Mouse (Mus musculus): Measurements from ENCODE around the gene Uhrf1. TPM values are rescaled to one million over a fixed set of nuclear protein-coding genes. Genes with fewer than 3 reads are reported as not detected.

Gene Uhrf1
- polyA plus RNA-seq, 2 experiments, result 93.9 to 105 TPM

GRCm38 (mm10) chr17:56359183-56359725 lies 56.1 kb downstream of the Uhrf1 start:
- TF ChIP-seq POLR2A (IDR thresholded peaks at IDR 0.05; ENCODE audit: borderline replicate concordance, extremely low read depth, insufficient read depth, insufficient read length), result no peak
- no peaks in the 10 kb centered on the region for H3K4me1 ChIP-seq (ENCODE audit: control insufficient read depth, insufficient read depth, low read length)
- peaks cover 77% of the 10 kb centered on the region for H3K36me3 ChIP-seq (ENCODE audit: control insufficient read depth, insufficient read depth, low read length)
- no peak for ATAC-seq (ENCODE audit: low FRiP score, low read depth)
- H3K27me3 ChIP-seq (ENCODE audit: control insufficient read depth, insufficient read depth, low read length), result no peaks in the 10 kb centered on the region
- H3K9ac ChIP-seq (ENCODE audit: low read depth, low read length, severe bottlenecking), result no peak overlapping the region
- DNase-seq (ENCODE audit: low spot score), result no peak
- H3K27ac ChIP-seq (replicated peaks; ENCODE audit: low read depth, low read length), result no peak overlapping the region
- no peak overlapping the region for H3K4me2 ChIP-seq (replicated peaks; ENCODE audit: low read depth, low read length, severe bottlenecking)
- WGBS, result 90% methylated on average over 3 of the region's 3 CpGs
- H3K4me3 ChIP-seq (replicated peaks; ENCODE audit: low read length), result no peak overlapping the region
- no peaks in the 10 kb centered on the region for H3K9me3 ChIP-seq (ENCODE audit: control insufficient read depth, low read length)

DNA sequence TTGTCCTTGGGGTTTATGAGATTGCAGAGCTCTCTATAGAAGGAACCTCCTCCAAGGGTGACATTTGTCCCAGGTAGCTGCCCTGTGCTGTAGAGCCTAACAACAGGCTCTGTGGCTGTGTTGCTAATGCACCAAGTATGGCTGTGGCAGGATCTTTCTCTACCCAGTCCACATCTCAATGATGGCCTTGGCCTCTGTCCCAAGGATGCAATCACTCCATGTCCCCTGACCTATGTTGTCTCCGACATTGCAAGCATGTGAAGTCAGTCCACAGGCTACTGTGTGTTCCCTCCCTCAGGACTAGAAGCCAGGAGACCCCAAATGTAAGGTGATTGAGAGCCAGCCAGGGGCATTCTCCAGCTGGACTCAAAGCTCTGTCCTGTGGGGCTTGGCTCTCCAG lies 56.7 kb downstream of the Uhrf1 start:
- Histone ChIP-seq H3K27me3 (ENCODE audit: control insufficient read depth, insufficient read depth, low read length) (no peaks in the 10 kb centered on the region), H3K4me3 (replicated peaks; ENCODE audit: low read length) (no peak overlapping the region), H3K4me1 (ENCODE audit: control insufficient read depth, insufficient read depth, low read length) (no peaks in the 10 kb centered on the region), H3K9ac (ENCODE audit: low read depth, low read length, severe bottlenecking) (no peak overlapping the region), H3K4me2 (replicated peaks; ENCODE audit: low read depth, low read length, severe bottlenecking) (no peak overlapping the region), H3K36me3 (ENCODE audit: control insufficient read depth, insufficient read depth, low read length) (peaks cover 72% of the 10 kb centered on the region), H3K9me3 (ENCODE audit: control insufficient read depth, low read length) (no peaks in the 10 kb centered on the region), H3K27ac (replicated peaks; ENCODE audit: low read depth, low read length) (no peak overlapping the region)
- DNase-seq (ENCODE audit: low spot score), result no peak
- no peak for ATAC-seq (ENCODE audit: low FRiP score, low read depth)
- no peak for TF ChIP-seq POLR2A (IDR thresholded peaks at IDR 0.05; ENCODE audit: borderline replicate concordance, extremely low read depth, insufficient read depth, insufficient read length)
- 89% methylated on average over 1 of the region's 1 CpGs for WGBS

GRCm38 (mm10) chr17:56360451-56360850 lies 57.3 kb downstream of the Uhrf1 start:
- no peaks in the 10 kb centered on the region for H3K4me1 ChIP-seq (ENCODE audit: control insufficient read depth, insufficient read depth, low read length)
- no peak for TF ChIP-seq POLR2A (IDR thresholded peaks at IDR 0.05; ENCODE audit: borderline replicate concordance, extremely low read depth, insufficient read depth, insufficient read length)
- DNase-seq (ENCODE audit: low spot score), result no peak
- H3K36me3 ChIP-seq (ENCODE audit: control insufficient read depth, insufficient read depth, low read length), result peaks cover 69% of the 10 kb centered on the region
- 62% methylated on average over 8 of the region's 8 CpGs for WGBS
- H3K4me3 ChIP-seq (replicated peaks; ENCODE audit: low read length), result no peak overlapping the region
- H3K27me3 ChIP-seq (ENCODE audit: control insufficient read depth, insufficient read depth, low read length), result no peaks in the 10 kb centered on the region
- no peak overlapping the region for H3K4me2 ChIP-seq (replicated peaks; ENCODE audit: low read depth, low read length, severe bottlenecking)
- no peak for ATAC-seq (ENCODE audit: low FRiP score, low read depth)
- H3K9ac ChIP-seq (ENCODE audit: low read depth, low read length, severe bottlenecking), result no peak overlapping the region
- H3K9me3 ChIP-seq (ENCODE audit: control insufficient read depth, low read length), result no peaks in the 10 kb centered on the region
- H3K27ac ChIP-seq (replicated peaks; ENCODE audit: low read depth, low read length), result no peak overlapping the region

DNA sequence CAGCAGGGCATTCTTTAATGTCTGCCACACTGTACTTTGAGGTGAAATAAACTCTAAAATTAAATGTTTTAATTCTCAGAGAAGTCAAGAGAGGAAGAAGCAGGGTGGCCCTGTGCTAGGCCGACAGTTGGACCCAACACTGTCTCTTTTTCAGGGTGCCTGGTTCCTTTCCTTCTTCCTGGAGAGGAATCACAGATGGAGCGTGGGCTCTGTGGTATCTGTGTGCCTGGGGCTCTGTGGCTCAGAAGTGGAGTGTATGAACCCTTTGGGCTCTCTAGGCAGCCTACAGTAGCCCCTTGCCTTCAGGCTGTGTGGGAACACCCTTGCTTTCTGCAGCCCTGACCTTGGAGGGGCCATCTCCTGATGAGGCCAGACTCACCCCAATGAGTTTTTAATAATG lies 58.4 kb downstream of the Uhrf1 start:
- WGBS, result 86% methylated on average over 2 of the region's 2 CpGs
- no peak for ATAC-seq (ENCODE audit: low FRiP score, low read depth)

DNA sequence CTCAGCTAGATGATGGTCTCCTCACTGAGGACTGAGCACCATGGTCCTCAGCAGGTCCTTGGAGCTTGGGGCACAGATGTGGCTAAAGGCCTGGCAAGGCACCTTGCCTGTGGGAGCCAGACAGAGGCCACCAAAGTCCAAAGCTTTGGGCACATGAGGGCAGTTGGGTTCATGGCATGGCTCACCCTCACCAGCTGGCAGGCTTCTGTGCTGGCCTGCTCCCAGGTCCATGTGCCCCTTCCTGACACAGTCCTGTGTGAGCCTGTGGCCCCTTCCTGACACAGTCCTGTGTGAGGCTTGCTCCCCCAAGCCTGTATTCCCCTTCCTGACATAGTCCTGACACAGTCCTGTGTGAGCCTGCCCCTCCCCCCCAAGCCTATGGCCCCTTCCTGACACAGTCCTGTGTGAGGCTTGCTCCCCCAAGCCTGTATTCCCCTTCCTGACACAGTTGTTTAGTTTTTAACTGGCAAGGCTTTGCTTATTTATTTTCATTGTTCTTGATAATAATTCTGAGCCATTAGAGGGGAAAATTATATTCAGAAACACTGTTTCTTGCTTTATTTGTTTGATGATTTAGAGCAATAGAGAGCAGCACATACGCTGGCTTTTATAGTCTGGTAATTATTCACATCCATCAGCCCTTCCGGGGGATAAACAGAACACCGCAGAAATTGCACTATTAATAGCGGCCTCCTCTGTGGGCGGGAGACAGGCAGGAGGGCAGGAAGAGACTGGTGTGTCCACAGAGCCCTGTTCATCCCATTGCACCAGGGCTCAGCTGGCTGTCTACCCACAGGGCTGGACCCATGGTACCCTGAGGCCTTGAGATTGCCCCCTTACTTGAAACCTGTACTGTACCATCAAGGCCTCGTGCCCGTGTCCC lies 62.9 kb downstream of the Uhrf1 start:
- 59% methylated on average over 7 of the region's 7 CpGs for WGBS
- H3K9ac ChIP-seq (ENCODE audit: low read depth, low read length, severe bottlenecking), result no peak overlapping the region
- no peak for TF ChIP-seq POLR2A (IDR thresholded peaks at IDR 0.05; ENCODE audit: borderline replicate concordance, extremely low read depth, insufficient read depth, insufficient read length)
- H3K4me3 ChIP-seq (replicated peaks; ENCODE audit: low read length), result no peak overlapping the region
- DNase-seq (ENCODE audit: low spot score) (no peak), ATAC-seq (ENCODE audit: low FRiP score, low read depth) (no peak)
- no peaks in the 10 kb centered on the region for H3K27me3 ChIP-seq (ENCODE audit: control insufficient read depth, insufficient read depth, low read length)
- peaks cover 76% of the 10 kb centered on the region for H3K36me3 ChIP-seq (ENCODE audit: control insufficient read depth, insufficient read depth, low read length)
- H3K27ac ChIP-seq (replicated peaks; ENCODE audit: low read depth, low read length), result no peak overlapping the region
- H3K9me3 ChIP-seq (ENCODE audit: control insufficient read depth, low read length), result no peaks in the 10 kb centered on the region
- H3K4me2 ChIP-seq (replicated peaks; ENCODE audit: low read depth, low read length, severe bottlenecking), result no peak overlapping the region
- H3K4me1 ChIP-seq (ENCODE audit: control insufficient read depth, insufficient read depth, low read length), result no peaks in the 10 kb centered on the region

More for the DNA sequence above, 58.4 kb downstream of the Uhrf1 start:
- no peak overlapping the region for H3K27ac ChIP-seq (replicated peaks; ENCODE audit: low read depth, low read length)
- H3K4me2 ChIP-seq (replicated peaks; ENCODE audit: low read depth, low read length, severe bottlenecking), result no peak overlapping the region
- no peak for DNase-seq (ENCODE audit: low spot score)
- no peaks in the 10 kb centered on the region for H3K4me1 ChIP-seq (ENCODE audit: control insufficient read depth, insufficient read depth, low read length)
- no peak overlapping the region for H3K9ac ChIP-seq (ENCODE audit: low read depth, low read length, severe bottlenecking)
- H3K36me3 ChIP-seq (ENCODE audit: control insufficient read depth, insufficient read depth, low read length), result peaks cover 66% of the 10 kb centered on the region
- TF ChIP-seq POLR2A (IDR thresholded peaks at IDR 0.05; ENCODE audit: borderline replicate concordance, extremely low read depth, insufficient read depth, insufficient read length), result no peak
- no peaks in the 10 kb centered on the region for H3K27me3 ChIP-seq (ENCODE audit: control insufficient read depth, insufficient read depth, low read length)
- H3K4me3 ChIP-seq (replicated peaks; ENCODE audit: low read length), result no peak overlapping the region
- H3K9me3 ChIP-seq (ENCODE audit: control insufficient read depth, low read length), result no peaks in the 10 kb centered on the region

All from limb, embryonic 14.5 days (tissue).